8 mouse cellular contexts compared by ENCODE assay signal in the genomic region with DNA sequence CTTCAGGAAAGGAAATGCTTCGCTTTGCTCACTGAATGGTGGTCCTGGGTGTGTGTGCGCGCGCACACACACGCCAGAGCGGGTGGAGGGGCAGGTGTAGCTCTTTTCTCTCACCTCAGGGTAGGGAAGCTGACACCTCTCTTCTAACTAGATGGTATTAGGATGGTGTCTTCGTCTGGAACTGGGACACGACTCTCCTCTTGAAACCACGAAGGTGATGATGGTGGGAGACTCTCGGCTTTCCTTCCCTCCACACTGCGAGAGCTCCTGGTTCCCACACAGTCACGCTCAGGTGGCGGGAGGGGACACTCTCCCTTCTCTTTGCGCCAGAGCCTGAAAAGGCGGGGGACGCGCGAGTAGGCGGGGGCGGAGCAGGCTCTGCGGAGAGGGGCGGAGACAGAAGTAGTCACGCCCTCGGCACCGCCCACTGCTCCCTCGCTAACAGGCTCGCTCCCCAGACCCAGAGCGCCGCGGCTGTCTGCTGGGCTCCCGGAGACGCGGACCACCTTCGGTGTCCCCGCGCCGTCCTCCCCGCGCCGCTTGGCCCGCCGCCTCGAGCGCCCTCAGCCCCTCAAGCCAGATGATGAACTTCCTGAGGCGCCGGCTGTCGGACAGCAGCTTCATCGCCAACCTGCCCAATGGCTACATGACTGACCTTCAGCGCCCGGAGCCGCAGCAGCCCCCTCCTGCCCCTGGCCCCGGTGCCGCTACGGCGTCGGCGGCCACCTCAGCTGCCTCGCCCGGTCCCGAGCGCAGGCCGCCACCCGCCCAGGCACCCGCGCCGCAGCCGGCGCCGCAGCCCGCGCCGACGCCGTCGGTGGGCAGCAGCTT. TPM values are rescaled to one million over a fixed set of nuclear protein-coding genes. Genes with fewer than 3 reads are reported as not detected.
DNase-seq lines count a peak whose midpoint lies in the region; ATAC-seq and TF ChIP-seq lines count a peak whose summit lies in the region.

A gene (plus strand): TSS at position 402 of the 831 bp plus-strand sequence.

- peak within 1 kb of the TSS; percentile 59 for H3K4me3 ChIP-seq in forebrain, embryonic 11.5 days (ENCODE audit: low read depth, low read length)
- H3K4me3 ChIP-seq in heart, embryonic 13.5 days = peak within 1 kb of the TSS; percentile 63
- peak within 1 kb of the TSS; percentile 63 for H3K4me3 ChIP-seq in kidney, embryonic 16.5 days (ENCODE audit: low read length)
- H3K4me3 ChIP-seq in midbrain, postnatal 0 days (ENCODE audit: low read depth, low read length) = peak within 1 kb of the TSS; percentile 87

- H3K27me3 ChIP-seq in forebrain, embryonic 11.5 days (ENCODE audit: control insufficient read depth, insufficient read depth, low read length) = peaks cover 6% of the 10 kb centered on the region; the same call in 1 of the 2 replicates
- peaks cover 66% of the 10 kb centered on the region for H3K27me3 ChIP-seq in heart, embryonic 13.5 days (replicated peaks)
- H3K27me3 ChIP-seq in kidney, embryonic 16.5 days (ENCODE audit: insufficient read depth, low read length) = peaks cover 38% of the 10 kb centered on the region
- no peaks in the 10 kb centered on the region for H3K27me3 ChIP-seq in midbrain, postnatal 0 days (ENCODE audit: insufficient read depth, low read length)
- no peaks in the 10 kb centered on the region for H3K27me3 ChIP-seq in splenic B cell, adult 2 months (ENCODE audit: control insufficient read depth, insufficient read depth, low read length, poor library complexity, severe bottlenecking)

- peak; percentile 97 for ATAC-seq in forebrain, embryonic 11.5 days (replicated peaks; ENCODE audit: low FRiP score)
- ATAC-seq in heart, embryonic 13.5 days (ENCODE audit: extremely low read depth, insufficient number of reproducible peaks, low FRiP score, low TSS enrichment) = peak; percentile 78; the same call in 1 of the 2 replicates
- ATAC-seq in kidney, embryonic 16.5 days (ENCODE audit: low FRiP score, low TSS enrichment) = peak; percentile 97
- peak; percentile 95 for ATAC-seq in midbrain, postnatal 0 days (ENCODE audit: low FRiP score)

- peak within 1 kb of the TSS; percentile 83 for H3K4me2 ChIP-seq in forebrain, embryonic 11.5 days (ENCODE audit: low read depth, low read length, severe bottlenecking)
- H3K4me2 ChIP-seq in heart, embryonic 13.5 days = peak within 1 kb of the TSS; percentile 86
- peak within 1 kb of the TSS; percentile 71 for H3K4me2 ChIP-seq in kidney, embryonic 16.5 days (replicated peaks; ENCODE audit: low read depth, low read length)
- peak within 1 kb of the TSS; percentile 60 for H3K4me2 ChIP-seq in midbrain, postnatal 0 days (ENCODE audit: low read depth, low read length, poor library complexity, severe bottlenecking)

- H3K4me1 ChIP-seq in forebrain, embryonic 11.5 days (replicated peaks; ENCODE audit: control insufficient read depth, insufficient read depth, low read length) = peaks cover 4% of the 10 kb centered on the region; the same call in 1 of the 2 replicates
- peaks cover 8% of the 10 kb centered on the region; the same call in 1 of the 2 replicates for H3K4me1 ChIP-seq in heart, embryonic 13.5 days
- peaks cover 8% of the 10 kb centered on the region for H3K4me1 ChIP-seq in kidney, embryonic 16.5 days (ENCODE audit: insufficient read depth, low read length)
- 0 out of 2 replicates have a peak, but pooled peaks cover 4% of the 10 kb centered on the region for H3K4me1 ChIP-seq in midbrain, postnatal 0 days (ENCODE audit: insufficient read depth, low read length)

- TF ChIP-seq CTCF in midbrain, postnatal 0 days (IDR thresholded peaks at IDR 0.05) = no peak

- H3K36me3 ChIP-seq in forebrain, embryonic 11.5 days (ENCODE audit: control insufficient read depth, insufficient read depth, low read length) = no peaks in the 10 kb centered on the region
- no peaks in the 10 kb centered on the region for H3K36me3 ChIP-seq in heart, embryonic 13.5 days
- no peaks in the 10 kb centered on the region for H3K36me3 ChIP-seq in kidney, embryonic 16.5 days (ENCODE audit: insufficient read depth, low read length)
- no peaks in the 10 kb centered on the region for H3K36me3 ChIP-seq in midbrain, postnatal 0 days (ENCODE audit: insufficient read depth, low read length)
- H3K36me3 ChIP-seq in splenic B cell, adult 2 months (ENCODE audit: control insufficient read depth, insufficient read depth, low read length, poor library complexity, severe bottlenecking) = no peaks in the 10 kb centered on the region

- peak within 1 kb of the TSS; percentile 58 for H3K9ac ChIP-seq in forebrain, embryonic 11.5 days (ENCODE audit: low read length)
- H3K9ac ChIP-seq in heart, embryonic 13.5 days = peak within 1 kb of the TSS; percentile 75
- H3K9ac ChIP-seq in kidney, embryonic 16.5 days (replicated peaks; ENCODE audit: low read length) = peak within 1 kb of the TSS; percentile 61
- H3K9ac ChIP-seq in midbrain, postnatal 0 days (replicated peaks; ENCODE audit: low read length, poor library complexity, severe bottlenecking) = peak within 1 kb of the TSS; percentile 91

- WGBS in forebrain, embryonic 11.5 days = under 1% methylated on average over 71 of the region's 75 CpGs
- WGBS in heart, embryonic 13.5 days = under 1% methylated on average over 73 of the region's 75 CpGs
- 1% methylated on average over 73 of the region's 75 CpGs for WGBS in kidney, embryonic 16.5 days
- WGBS in midbrain, postnatal 0 days = under 1% methylated on average over 54 of the region's 75 CpGs

- DNase-seq in 3134 (ENCODE audit: extremely low read depth, insufficient read length, low spot score) (peak; percentile 15), liver (peak; percentile 82)
- peak; percentile 5 for DNase-seq in c-Kit-negative CD71-positive TER-119-positive erythroid progenitor cells, embryonic 14.5 days (ENCODE audit: low read depth, low spot score)
- peak; percentile 94 for DNase-seq in forebrain, embryonic 11.5 days (ENCODE audit: low spot score)
- peak; percentile 94 for DNase-seq in midbrain, postnatal 0 days (ENCODE audit: low spot score)
- peak; percentile 10 for DNase-seq in splenic B cell, adult 2 months (ENCODE audit: low read depth, low spot score)

- no peak within 1 kb of the TSS for H3K27ac ChIP-seq in forebrain, embryonic 11.5 days (ENCODE audit: low read depth, low read length)
- H3K27ac ChIP-seq in heart, embryonic 13.5 days (replicated peaks) = no peak within 1 kb of the TSS
- no peak within 1 kb of the TSS for H3K27ac ChIP-seq in kidney, embryonic 16.5 days (ENCODE audit: low read length)
- peak within 1 kb of the TSS; percentile 67 for H3K27ac ChIP-seq in midbrain, postnatal 0 days (ENCODE audit: low read depth, low read length)

- no peaks in the 10 kb centered on the region for H3K9me3 ChIP-seq in forebrain, embryonic 11.5 days (ENCODE audit: control insufficient read depth, low read length)
- H3K9me3 ChIP-seq in heart, embryonic 13.5 days = no peaks in the 10 kb centered on the region
- no peaks in the 10 kb centered on the region for H3K9me3 ChIP-seq in kidney, embryonic 16.5 days (ENCODE audit: low read length)
- H3K9me3 ChIP-seq in midbrain, postnatal 0 days (ENCODE audit: low read length) = no peaks in the 10 kb centered on the region

RNA-seq across cellular contexts. Expression of the gene that starts here (rescaled TPM):
- 1.7 TPM in 2 replicates for polyA plus RNA-seq in forebrain, embryonic 11.5 days (2014; fragmentation: Nextera tagmentation; extraction: Ambion mirVana)
- 1.1 and 1.4 TPM in 2 replicates for polyA plus RNA-seq in heart, embryonic 13.5 days (2015; fragmentation: Nextera tagmentation; extraction: Ambion mirVana)
- 1.8 TPM in 2 replicates for polyA plus RNA-seq in kidney, embryonic 16.5 days (2015; fragmentation: Nextera tagmentation; extraction: Ambion mirVana)
- total RNA-seq in midbrain, postnatal 0 days (2014; rRNA removed) = 134 and 145 TPM in 2 replicates
- polyA plus RNA-seq in midbrain, postnatal 0 days (2015; fragmentation: Nextera tagmentation; extraction: Ambion mirVana) = 89.5 and 95.2 TPM in 2 replicates

Comparison
In these comparisons a context has a peak if more than half of its experiments do, and no peak if none do; other contexts are left out.
1. RNA of the gene that starts here (polyA plus RNA-seq): 89.5 to 95.2 TPM in midbrain, postnatal 0 days; 1.8 TPM in kidney, embryonic 16.5 days, 1.7 TPM in forebrain, embryonic 11.5 days and 1.1 to 1.4 TPM in heart, embryonic 13.5 days; every median in the first group is over 10 times any median in the second.
2. DNase-seq: peak in every context shown above with its lines; median percentile 94 in forebrain, embryonic 11.5 days; 94 in midbrain, postnatal 0 days; 82 in liver; 15 in 3134; 10 in splenic B cell, adult 2 months; 5 in c-Kit-negative CD71-positive TER-119-positive erythroid progenitor cells, embryonic 14.5 days.
3. Peak in every context shown above with its lines, with median percentiles within 50 percentile points of each other: ATAC-seq, H3K4me2 ChIP-seq, H3K4me3 ChIP-seq and H3K9ac ChIP-seq.